Mouse (Mus musculus): ENCODE measurements around the gene Rbm38. TPM values are rescaled to one million over a fixed set of nuclear protein-coding genes. Genes with fewer than 3 reads are reported as not detected.
A peak's percentile ranks its signal among the peaks of the same experiment; 100 is the strongest.

Rbm38 gene
- polyA plus RNA-seq, 1 experiment: 219 TPM

- Histone ChIP-seq H3K4me1 (ENCODE audit: control insufficient read depth, insufficient read depth, low read length) (peaks cover 4% of the 10 kb centered on the region; the same call in 1 of the 2 replicates), H3K27ac (ENCODE audit: control insufficient read depth, insufficient read depth, low read depth, low read length, poor library complexity) (peak overlapping the region; percentile 94), H3K4me3 (replicated peaks; ENCODE audit: control insufficient read depth, low read depth, low read length) (peak overlapping the region; percentile 92)
- WGBS: under 1% methylated on average over 42 of the region's 42 CpGs
- TF ChIP-seq CTCF (IDR thresholded peaks at IDR 0.05; ENCODE audit: control insufficient read depth, insufficient read depth, low read length): no peak
- peak; percentile 61; the same call in 1 of the 2 replicates for TF ChIP-seq POLR2A (IDR thresholded peaks at IDR 0.05; ENCODE audit: borderline replicate concordance, control insufficient read depth, low read depth, low read length)
These were observed 20.0 kb upstream of the Rbm38 start for GRCm38 (mm10) chr2:173000285-173000652.

- Histone ChIP-seq H3K4me3 (replicated peaks; ENCODE audit: control insufficient read depth, low read depth, low read length) (peak overlapping the region; percentile 92), H3K4me1 (ENCODE audit: control insufficient read depth, insufficient read depth, low read length) (peaks cover 4% of the 10 kb centered on the region; the same call in 1 of the 2 replicates), H3K27ac (ENCODE audit: control insufficient read depth, insufficient read depth, low read depth, low read length, poor library complexity) (peak overlapping the region; percentile 94)
- WGBS: 8% methylated on average over 8 of the region's 8 CpGs
- TF ChIP-seq CTCF (IDR thresholded peaks at IDR 0.05; ENCODE audit: control insufficient read depth, insufficient read depth, low read length) (no peak), POLR2A (IDR thresholded peaks at IDR 0.05; ENCODE audit: borderline replicate concordance, control insufficient read depth, low read depth, low read length) (no peak)
These were observed 19.4 kb upstream of the Rbm38 start for GRCm38 (mm10) chr2:173000921-173001320.

- peaks cover 4% of the 10 kb centered on the region; the same call in 1 of the 2 replicates for H3K4me1 ChIP-seq (ENCODE audit: control insufficient read depth, insufficient read depth, low read length)
- no peak overlapping the region for H3K27ac ChIP-seq (ENCODE audit: control insufficient read depth, insufficient read depth, low read depth, low read length, poor library complexity)
- WGBS: 92% methylated on average over 8 of the region's 8 CpGs
- H3K4me3 ChIP-seq (replicated peaks; ENCODE audit: control insufficient read depth, low read depth, low read length): no peak overlapping the region
- TF ChIP-seq CTCF (IDR thresholded peaks at IDR 0.05; ENCODE audit: control insufficient read depth, insufficient read depth, low read length) (no peak), POLR2A (IDR thresholded peaks at IDR 0.05; ENCODE audit: borderline replicate concordance, control insufficient read depth, low read depth, low read length) (no peak)
These were observed 16.6 kb upstream of the Rbm38 start for GRCm38 (mm10) chr2:173003737-173004136.

GRCm38 (mm10) chr2:173010220-173010717 is 10.0 kb upstream of the Rbm38 start:
- WGBS: 78% methylated on average over 3 of the region's 3 CpGs
- Histone ChIP-seq H3K27ac (ENCODE audit: control insufficient read depth, insufficient read depth, low read depth, low read length, poor library complexity) (no peak overlapping the region), H3K4me1 (ENCODE audit: control insufficient read depth, insufficient read depth, low read length) (no peaks in the 10 kb centered on the region)

GRCm38 (mm10) chr2:173011440-173011839 is 8.9 kb upstream of the Rbm38 start:
- H3K27ac ChIP-seq (ENCODE audit: control insufficient read depth, insufficient read depth, low read depth, low read length, poor library complexity): no peak overlapping the region
- H3K4me3 ChIP-seq (replicated peaks; ENCODE audit: control insufficient read depth, low read depth, low read length): no peak overlapping the region
- no peaks in the 10 kb centered on the region for H3K4me1 ChIP-seq (ENCODE audit: control insufficient read depth, insufficient read depth, low read length)
- WGBS: 91% methylated on average over 8 of the region's 8 CpGs
- TF ChIP-seq CTCF (IDR thresholded peaks at IDR 0.05; ENCODE audit: control insufficient read depth, insufficient read depth, low read length) (no peak), POLR2A (IDR thresholded peaks at IDR 0.05; ENCODE audit: borderline replicate concordance, control insufficient read depth, low read depth, low read length) (no peak)

More at GRCm38 (mm10) chr2:173010220-173010717, 10.0 kb upstream of the Rbm38 start:
- no peak overlapping the region for H3K4me3 ChIP-seq (replicated peaks; ENCODE audit: control insufficient read depth, low read depth, low read length)
- TF ChIP-seq POLR2A (IDR thresholded peaks at IDR 0.05; ENCODE audit: borderline replicate concordance, control insufficient read depth, low read depth, low read length): no peak
- TF ChIP-seq CTCF (IDR thresholded peaks at IDR 0.05; ENCODE audit: control insufficient read depth, insufficient read depth, low read length): no peak

GRCm38 (mm10) chr2:173014741-173015287 is 5.5 kb upstream of the Rbm38 start:
- H3K27ac ChIP-seq (ENCODE audit: control insufficient read depth, insufficient read depth, low read depth, low read length, poor library complexity): no peak overlapping the region
- H3K4me1 ChIP-seq (ENCODE audit: control insufficient read depth, insufficient read depth, low read length): peaks cover 8% of the 10 kb centered on the region
- H3K4me3 ChIP-seq (replicated peaks; ENCODE audit: control insufficient read depth, low read depth, low read length): no peak overlapping the region
- TF ChIP-seq POLR2A (IDR thresholded peaks at IDR 0.05; ENCODE audit: borderline replicate concordance, control insufficient read depth, low read depth, low read length) (no peak), CTCF (IDR thresholded peaks at IDR 0.05; ENCODE audit: control insufficient read depth, insufficient read depth, low read length) (no peak)
- 64% methylated on average over 7 of the region's 7 CpGs for WGBS

- TF ChIP-seq POLR2A (IDR thresholded peaks at IDR 0.05; ENCODE audit: borderline replicate concordance, control insufficient read depth, low read depth, low read length) (no peak), CTCF (IDR thresholded peaks at IDR 0.05; ENCODE audit: control insufficient read depth, insufficient read depth, low read length) (no peak)
- 2% methylated on average over 6 of the region's 6 CpGs for WGBS
- H3K4me3 ChIP-seq (replicated peaks; ENCODE audit: control insufficient read depth, low read depth, low read length): no peak overlapping the region
- H3K27ac ChIP-seq (ENCODE audit: control insufficient read depth, insufficient read depth, low read depth, low read length, poor library complexity): no peak overlapping the region
- H3K4me1 ChIP-seq (ENCODE audit: control insufficient read depth, insufficient read depth, low read length): peaks cover 8% of the 10 kb centered on the region
These were observed 2.4 kb upstream of the Rbm38 start for GRCm38 (mm10) chr2:173017940-173018339.

- WGBS: 13% methylated on average over 8 of the region's 8 CpGs
- no peak overlapping the region for H3K27ac ChIP-seq (ENCODE audit: control insufficient read depth, insufficient read depth, low read depth, low read length, poor library complexity)
- no peak for TF ChIP-seq CTCF (IDR thresholded peaks at IDR 0.05; ENCODE audit: control insufficient read depth, insufficient read depth, low read length)
- no peak for TF ChIP-seq POLR2A (IDR thresholded peaks at IDR 0.05; ENCODE audit: borderline replicate concordance, control insufficient read depth, low read depth, low read length)
These were observed 1.7 kb upstream of the Rbm38 start for GRCm38 (mm10) chr2:173018618-173019017.

More at GRCm38 (mm10) chr2:173018618-173019017, 1.7 kb upstream of the Rbm38 start:
- no peak overlapping the region for H3K4me3 ChIP-seq (replicated peaks; ENCODE audit: control insufficient read depth, low read depth, low read length)
- peaks cover 12% of the 10 kb centered on the region for H3K4me1 ChIP-seq (ENCODE audit: control insufficient read depth, insufficient read depth, low read length)

Measured in bone marrow, adult 2 months (tissue).